Mouse (Mus musculus) heart, adult 2 months (tissue): ENCODE data around the gene Erc2.

Experiments
- CTCF ChIP-seq: fragments of 200-600 bp; IDR thresholded peaks from 2 replicates; pipeline ENCODE4 v1.8.1; 2022; ENCODE audit warnings: antibody characterized with exemption, mild to moderate bottlenecking, moderate library complexity
- EP300 ChIP-seq: fragments of 200-500 bp; IDR thresholded peaks from 2 replicates; pipeline ENCODE4 v1.6.1; 2011; ENCODE audit warnings: low read depth, low read length, control low read depth; ENCODE audit not compliant: insufficient read depth
- POLR2A ChIP-seq: fragments of 200-500 bp; IDR thresholded peaks from 2 replicates; pipeline ENCODE4 v1.6.1; 2011; ENCODE audit warnings: mild to moderate bottlenecking, low read depth, low read length, control low read depth; ENCODE audit not compliant: insufficient read depth

- no peak for TF ChIP-seq POLR2A
- TF ChIP-seq CTCF, result no peak
- TF ChIP-seq EP300, result no peak
Measured at GRCm38 (mm10) chr14:28476746-28477145, 854.5 kb downstream of the Erc2 start.
